Mouse (Mus musculus): ENCODE results near the gene Prss28.

Prss28 gene

DNA sequence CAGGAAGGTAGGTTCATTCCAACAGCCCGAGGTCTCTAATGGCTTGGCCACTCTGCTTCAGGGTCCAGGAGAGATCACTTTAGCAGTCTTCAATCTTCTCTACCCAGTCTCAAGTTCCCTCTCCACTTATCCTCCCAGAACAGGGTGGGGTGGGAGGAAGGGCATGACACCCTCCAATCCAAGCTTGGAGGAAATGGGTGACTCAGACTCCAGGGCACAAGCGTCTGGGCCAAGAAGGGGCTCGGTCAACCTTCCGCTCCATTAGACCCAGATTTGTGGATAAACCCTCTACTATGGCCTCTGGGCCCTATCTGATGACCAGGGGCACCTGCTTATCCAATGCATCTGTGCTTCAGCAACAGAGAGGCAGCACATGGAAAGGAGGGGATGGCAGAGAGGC, 37.0 kb downstream of the Prss28 start, which contains the start of gene Tpsab1:
TSS of gene Tpsab1 (minus strand) at position 101 of the 400 bp plus-strand sequence.
- no peak for DNase-seq

- DNase-seq, result no peak
Measured at GRCm38 (mm10) chr17:25361291-25361690, 52.8 kb downstream of the Prss28 start.
